Mouse (Mus musculus) spleen, adult 12 weeks (tissue): ENCODE data around the gene Tomm6.

Experiments
- DNase-seq: peaks from one replicate; pipeline ENCODE4 v3.0.0; 2022; ENCODE audit warnings: low spot score

Gene Tomm6

GRCm38 (mm10) chr17:47688344-47688607, at the start of gene Tomm6:
TSS of gene Tomm6 (minus strand) at chr17:47688386.
- DNase-seq: no peak

- peak; percentile 80 for DNase-seq
These were observed 49.3 kb upstream of the Tomm6 start for GRCm38 (mm10) chr17:47737271-47738065.

- DNase-seq: peak; percentile 95
These were observed 48.7 kb upstream of the Tomm6 start, which contains the start of gene Tfeb for GRCm38 (mm10) chr17:47736856-47737255. TSS of gene Tfeb (plus strand) at chr17:47737030.

GRCm38 (mm10) chr17:47735553-47736100, 47.4 kb upstream of the Tomm6 start:
- no peak for DNase-seq

GRCm38 (mm10) chr17:47730633-47731575, 42.7 kb upstream of the Tomm6 start:
- no peak for DNase-seq

- no peak for DNase-seq
These were observed 38.4 kb upstream of the Tomm6 start, which contains the start of gene Pgc for GRCm38 (mm10) chr17:47726566-47726965. TSS of gene Pgc (plus strand) at chr17:47726842.

- no peak for DNase-seq
These were observed 33.0 kb upstream of the Tomm6 start for GRCm38 (mm10) chr17:47721183-47721582.

- no peak for DNase-seq
These were observed 26.9 kb upstream of the Tomm6 start for GRCm38 (mm10) chr17:47715037-47715436.

GRCm38 (mm10) chr17:47712889-47713571, 24.8 kb upstream of the Tomm6 start:
- no peak for DNase-seq

- no peak for DNase-seq
These were observed 23.7 kb upstream of the Tomm6 start for GRCm38 (mm10) chr17:47711883-47712282.

- DNase-seq: no peak
These were observed 21.9 kb upstream of the Tomm6 start for GRCm38 (mm10) chr17:47710036-47710435.

GRCm38 (mm10) chr17:47708972-47709371, 20.8 kb upstream of the Tomm6 start:
- DNase-seq: no peak

- no peak for DNase-seq
These were observed 19.8 kb upstream of the Tomm6 start for GRCm38 (mm10) chr17:47707961-47708360.

GRCm38 (mm10) chr17:47706196-47706595, 18.0 kb upstream of the Tomm6 start:
- DNase-seq: no peak

- no peak for DNase-seq
These were observed 16.5 kb upstream of the Tomm6 start for GRCm38 (mm10) chr17:47704692-47705091.

GRCm38 (mm10) chr17:47703556-47703955, 15.4 kb upstream of the Tomm6 start:
- DNase-seq: no peak

- no peak for DNase-seq
These were observed 14.6 kb upstream of the Tomm6 start for GRCm38 (mm10) chr17:47702548-47703345.

- DNase-seq: no peak
These were observed 13.6 kb upstream of the Tomm6 start for GRCm38 (mm10) chr17:47701793-47702192.

- no peak for DNase-seq
These were observed 10.9 kb upstream of the Tomm6 start for GRCm38 (mm10) chr17:47699055-47699454.

- no peak for DNase-seq
These were observed 10.0 kb upstream of the Tomm6 start for GRCm38 (mm10) chr17:47698156-47698555.

- DNase-seq: no peak
These were observed 7.1 kb upstream of the Tomm6 start for GRCm38 (mm10) chr17:47695337-47695710.
